Mouse (Mus musculus) urinary bladder, postnatal 14 days (tissue): ENCODE results near the gene Cnn1.
A peak's percentile ranks its signal among the peaks of the same experiment; 100 is the strongest.

Experiments used
- DNase-seq: peaks from one replicate; pipeline ENCODE4 v3.0.0; 2021; ENCODE audit warnings: low spot score

The Cnn1 gene

DNA sequence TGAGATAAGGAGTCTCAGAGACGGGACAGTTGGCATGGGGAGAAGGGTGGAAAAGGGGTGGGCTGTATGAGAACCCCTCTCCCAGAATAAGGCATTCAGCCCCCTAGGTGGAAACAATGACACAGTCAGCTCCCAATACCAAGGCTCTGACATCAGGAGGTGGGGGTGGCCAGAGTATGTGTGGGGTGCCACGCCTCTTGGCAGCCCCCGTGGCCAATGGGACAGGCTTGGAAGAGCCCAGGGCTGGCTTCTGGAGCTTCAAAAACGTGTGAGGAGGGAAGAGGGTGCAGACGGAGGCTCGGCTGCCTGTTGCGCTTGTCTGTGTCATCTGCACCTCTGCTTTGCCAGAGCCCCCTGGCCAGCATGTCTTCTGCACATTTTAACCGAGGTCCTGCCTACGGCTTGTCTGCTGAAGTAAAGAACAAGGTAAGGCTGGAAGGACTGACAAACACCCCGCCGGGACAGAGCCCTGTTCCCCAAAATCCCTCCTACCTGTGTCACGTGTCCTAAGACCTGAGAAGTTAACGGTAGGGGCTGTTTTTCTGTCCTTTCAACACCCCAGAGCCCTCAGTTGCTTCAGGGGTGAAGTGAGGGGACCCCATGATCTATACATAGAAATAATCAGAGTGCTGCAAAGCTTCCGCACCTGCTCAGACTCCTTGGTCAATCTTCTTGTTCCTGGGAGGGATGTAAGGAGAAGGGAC lies at the start of gene Cnn1:
Cnn1 (plus strand) TSS at position 224 of the 704 bp plus-strand sequence.
- peak; percentile 45 for DNase-seq

DNA sequence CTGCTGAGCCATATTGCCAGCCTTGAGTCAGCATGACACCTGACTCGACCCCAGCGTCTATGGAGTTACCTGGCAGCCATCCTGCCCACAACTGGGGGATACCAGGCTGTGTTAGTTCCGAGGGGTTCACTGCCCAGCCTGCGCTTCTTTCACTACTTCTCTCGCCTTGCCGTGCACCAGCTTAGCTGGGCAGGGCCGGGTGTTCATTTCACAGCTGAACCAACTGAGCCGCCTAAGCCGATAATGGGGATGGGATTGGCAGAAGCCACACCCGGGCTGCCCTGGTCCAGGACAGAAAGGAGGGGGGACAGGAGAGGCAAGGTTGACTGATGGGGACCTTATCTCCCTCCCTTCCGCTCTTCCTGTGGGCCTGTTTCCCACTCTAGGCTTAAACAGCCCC lies 49.7 kb upstream of the Cnn1 start:
- no peak for DNase-seq

DNA sequence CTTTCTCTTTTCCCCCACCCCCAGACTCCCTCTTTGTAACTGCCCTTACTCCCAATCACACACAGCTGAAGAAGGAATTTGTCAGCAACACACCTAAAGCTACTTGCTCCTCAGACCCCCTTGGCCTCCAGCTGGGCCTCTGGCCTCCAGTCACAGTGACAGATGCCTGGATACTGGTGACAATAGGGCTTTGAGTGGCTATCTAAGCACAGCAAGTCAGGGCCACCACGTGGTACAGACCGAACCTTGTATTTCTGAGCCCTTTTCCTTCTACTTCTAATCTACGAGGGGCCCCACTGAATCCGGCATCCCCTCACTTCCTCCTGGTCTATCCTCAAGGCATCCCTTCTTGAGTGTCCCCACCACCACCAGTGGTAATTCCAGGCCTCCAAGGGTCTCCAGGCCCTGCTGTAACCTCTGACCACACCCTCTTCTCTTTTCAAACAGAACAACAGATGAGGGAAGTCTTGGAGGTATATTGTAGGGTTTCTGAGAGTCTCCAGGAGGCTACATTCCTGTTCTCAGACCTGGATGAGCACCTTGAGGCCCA lies 49.2 kb upstream of the Cnn1 start:
- DNase-seq = no peak

DNA sequence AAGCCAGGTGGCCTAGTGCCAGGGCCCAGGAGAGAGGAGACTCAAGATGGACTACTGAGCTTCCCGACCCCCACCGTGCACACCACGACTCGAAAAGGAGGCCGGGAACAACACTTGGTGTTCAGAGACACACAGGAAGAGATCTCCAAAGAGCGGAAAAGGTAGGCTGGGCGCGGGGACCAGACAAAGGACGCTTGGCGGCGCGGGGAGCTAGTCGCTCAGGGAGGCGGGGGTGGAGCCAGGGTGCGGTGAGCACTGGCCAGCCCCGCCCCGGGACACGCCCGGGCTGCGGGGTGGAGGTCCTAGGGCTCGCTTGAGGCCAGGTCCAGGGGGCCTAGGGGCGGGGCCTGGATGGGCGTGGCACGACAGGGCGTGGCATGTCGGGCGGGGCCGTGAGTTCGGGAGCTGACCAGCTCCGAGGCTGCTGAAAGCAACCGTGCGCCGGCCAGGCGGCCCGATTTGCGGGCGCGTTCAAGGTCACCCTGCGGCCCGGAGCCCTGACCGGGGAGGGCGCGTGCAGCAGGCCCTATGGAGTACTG lies 48.6 kb upstream of the Cnn1 start:
- peak; percentile 34 for DNase-seq

DNA sequence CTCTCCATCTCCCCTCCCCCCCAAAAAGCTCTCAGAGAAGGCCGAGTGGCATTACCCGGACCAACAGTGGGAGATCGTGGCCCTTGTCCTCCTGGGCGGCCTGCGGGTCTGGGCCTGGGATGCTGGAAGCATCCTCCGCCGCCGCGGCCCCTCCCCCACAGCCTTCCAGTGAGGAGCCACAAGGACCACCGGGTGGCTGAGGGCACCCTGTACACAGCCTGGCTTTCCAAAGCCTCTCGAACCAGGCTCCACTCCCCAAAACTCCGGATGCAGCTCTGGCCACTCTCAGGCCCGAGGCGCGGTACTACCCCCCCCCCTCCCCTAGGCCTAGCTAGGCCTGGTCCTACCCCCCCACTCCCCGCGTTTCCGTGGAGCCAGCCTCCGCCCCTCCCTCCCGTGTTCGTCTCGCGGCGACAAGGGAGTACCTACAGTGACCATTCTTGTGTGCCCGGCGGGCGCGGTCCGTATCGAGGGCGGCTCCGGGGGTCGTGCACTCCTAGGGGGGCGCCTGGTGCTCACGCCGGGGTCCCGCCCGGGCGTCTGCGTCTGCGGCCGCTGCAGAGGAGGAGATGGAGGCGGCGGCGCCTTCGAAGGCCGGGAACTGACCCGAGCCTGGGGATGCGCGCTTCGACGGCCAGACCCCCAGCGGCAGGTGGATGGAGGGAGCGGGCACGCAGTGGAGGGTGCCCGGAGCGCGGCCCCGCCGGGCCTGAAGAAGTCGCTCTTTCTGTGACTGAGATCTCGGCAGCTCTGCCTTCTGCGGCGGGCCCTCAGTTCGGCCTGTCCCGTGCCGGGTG lies 47.7 kb upstream of the Cnn1 start:
- no peak for DNase-seq

DNA sequence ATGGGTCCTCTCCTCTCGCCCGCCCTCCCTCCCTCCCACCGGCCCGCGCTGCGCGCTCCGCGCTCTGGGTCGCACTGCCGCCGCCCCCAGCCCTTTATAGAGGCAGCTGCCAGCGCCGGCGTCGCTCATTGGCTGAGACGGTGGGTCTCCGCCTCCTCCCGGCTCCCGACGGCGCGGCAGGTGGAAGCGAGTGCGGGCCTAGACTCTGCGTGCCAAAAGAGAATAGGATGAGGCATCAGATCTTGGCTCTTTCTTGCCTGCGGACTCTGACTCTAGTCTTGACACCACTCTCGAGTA lies 47.1 kb upstream of the Cnn1 start, which contains the start of gene Elavl3:
Elavl3 (minus strand) TSS at position 66 of the 297 bp plus-strand sequence.
- no peak for DNase-seq

DNA sequence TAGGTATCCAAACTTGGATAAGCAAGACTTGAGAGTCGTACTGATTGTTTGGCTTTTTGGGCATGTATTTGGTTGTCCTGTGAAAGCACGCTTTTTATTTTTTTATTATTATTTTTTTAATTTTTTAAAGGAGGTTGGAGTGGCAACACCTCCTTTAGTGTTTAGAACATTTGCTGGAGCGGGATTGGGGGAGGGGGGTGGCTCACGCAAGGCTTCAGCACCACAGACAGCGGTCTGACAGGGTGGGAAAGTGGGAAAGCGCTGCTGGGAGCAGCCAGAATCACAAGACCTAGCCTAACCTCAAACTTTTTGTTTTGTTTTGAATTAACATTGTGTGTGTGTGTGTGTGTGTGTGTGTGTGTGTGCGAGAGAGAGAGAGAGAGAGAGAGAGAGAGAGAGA lies 45.4 kb upstream of the Cnn1 start:
- no peak for DNase-seq

DNA sequence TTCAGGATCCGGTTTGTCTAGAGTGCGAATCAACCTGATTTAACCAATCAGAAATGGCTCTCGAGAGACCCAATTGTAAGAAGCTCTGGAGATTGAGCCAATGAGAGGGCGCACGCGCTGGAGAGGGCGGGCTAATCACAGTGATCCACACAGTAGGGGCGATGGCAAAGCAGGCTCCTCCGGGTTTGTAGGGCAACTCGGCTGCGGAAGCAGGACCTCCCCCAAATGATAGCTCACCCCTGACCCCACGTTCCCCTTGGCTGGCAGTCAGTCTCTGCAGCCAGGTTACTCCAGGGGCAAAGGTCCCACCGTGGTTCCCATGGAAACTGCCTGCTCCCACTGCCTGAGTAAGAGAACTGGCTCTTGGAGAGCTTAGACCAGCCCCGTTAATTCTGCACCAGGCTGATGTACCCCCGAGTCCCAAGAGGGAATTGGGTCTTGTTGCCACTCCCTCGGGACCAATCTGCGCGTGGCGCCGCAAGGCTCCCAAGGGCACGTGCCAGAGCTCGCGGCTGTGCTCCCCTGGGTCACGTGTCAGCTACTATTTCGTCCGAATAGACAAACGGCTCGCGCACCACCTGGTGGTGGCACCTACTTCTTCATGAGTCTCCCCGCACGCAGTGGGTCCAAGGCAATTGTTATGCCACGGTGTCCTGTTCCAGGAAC lies 44.5 kb upstream of the Cnn1 start:
- DNase-seq = peak; percentile 63

DNA sequence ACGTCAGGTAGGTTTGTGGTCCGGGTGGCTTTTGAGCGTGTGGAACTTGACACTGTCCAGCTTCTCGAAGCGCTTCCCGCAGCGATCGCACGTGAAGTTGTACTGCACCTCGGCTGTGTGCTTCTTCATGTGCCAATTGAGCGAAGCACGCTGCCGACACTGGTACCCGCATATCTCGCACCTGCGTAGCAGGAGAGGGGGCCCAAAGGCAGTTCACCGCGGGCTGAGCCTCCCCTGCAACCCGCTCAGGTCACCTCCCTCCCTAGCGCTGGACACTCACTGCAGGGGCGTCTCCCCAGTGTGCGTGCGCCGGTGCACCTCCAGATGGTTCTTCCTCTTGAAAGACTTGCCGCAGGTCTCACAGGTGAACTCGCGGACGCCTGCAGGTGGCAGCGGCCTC lies 43.3 kb upstream of the Cnn1 start:
- no peak for DNase-seq

DNA sequence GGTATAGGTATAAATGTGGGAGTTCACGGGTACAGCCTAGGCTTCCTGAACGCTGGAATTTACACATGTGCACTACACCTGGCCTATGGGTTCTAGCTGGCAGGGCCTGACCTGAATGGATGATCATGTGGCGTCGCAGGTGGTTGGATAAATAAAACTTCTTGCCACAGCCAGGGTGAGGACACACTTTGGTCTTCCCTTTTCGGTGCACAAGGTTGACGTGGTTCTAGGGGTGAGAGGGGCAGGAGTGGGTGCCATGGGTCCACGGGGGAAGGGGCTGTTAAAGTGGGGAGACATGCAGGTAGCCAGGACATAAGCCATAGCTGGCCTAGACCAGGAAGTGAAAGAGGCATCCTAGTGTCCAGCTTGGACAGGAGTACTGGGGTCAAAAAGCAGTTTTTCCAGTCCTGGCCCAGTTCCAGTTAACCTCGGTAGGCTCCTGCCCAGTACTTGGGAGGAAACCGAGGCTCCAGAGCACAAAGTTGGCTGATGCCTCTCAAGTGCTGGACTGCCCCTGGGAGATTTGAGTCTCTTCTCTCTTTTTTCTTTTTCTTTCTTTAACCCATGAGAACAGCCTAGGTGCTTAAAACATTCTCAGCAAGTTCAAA lies 42.6 kb upstream of the Cnn1 start:
- no peak for DNase-seq

DNA sequence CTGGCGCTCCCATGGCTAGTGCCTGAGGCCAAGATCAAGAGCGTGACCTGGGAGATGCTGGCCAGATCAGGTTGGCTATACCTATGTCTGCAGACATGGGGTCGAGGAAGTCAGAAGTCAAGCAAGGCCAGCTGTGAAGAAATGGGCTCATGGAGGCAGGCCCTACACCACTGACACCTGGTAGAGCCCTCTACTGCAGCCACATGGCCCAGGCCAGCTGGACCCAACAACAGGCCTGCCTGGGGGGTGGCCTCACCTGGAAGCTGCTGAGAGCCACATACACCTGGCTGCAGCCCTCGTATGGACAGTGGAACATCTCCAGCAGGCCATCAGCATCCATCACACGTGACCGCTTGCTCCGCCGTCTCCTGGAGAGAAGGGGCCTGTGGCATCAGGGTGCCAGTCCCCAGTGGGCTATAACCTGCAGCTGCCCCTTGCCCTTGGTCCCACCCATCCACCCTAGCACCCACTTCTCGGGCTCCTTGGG lies 41.9 kb upstream of the Cnn1 start:
- no peak for DNase-seq

DNA sequence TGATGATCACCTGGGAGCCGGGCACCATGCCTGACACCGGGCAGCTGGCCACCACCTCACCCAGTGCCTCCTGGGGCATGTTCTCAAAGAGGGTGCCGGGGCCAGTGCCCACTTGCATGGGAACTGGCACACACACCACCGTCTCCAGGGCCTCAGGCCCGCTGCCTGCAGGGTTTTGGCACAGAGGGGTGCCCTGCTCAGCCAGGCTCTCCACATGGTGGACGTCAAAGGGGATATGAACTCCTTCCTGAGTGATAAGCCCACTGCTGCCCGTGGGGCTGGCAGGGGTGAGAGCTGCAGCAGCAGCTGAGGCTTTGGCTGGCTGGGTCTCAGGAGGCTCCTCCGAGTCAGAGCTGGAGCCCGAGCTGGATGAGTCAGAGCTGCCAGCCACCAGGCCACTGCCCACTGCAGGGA lies 41.0 kb upstream of the Cnn1 start:
- no peak for DNase-seq

DNA sequence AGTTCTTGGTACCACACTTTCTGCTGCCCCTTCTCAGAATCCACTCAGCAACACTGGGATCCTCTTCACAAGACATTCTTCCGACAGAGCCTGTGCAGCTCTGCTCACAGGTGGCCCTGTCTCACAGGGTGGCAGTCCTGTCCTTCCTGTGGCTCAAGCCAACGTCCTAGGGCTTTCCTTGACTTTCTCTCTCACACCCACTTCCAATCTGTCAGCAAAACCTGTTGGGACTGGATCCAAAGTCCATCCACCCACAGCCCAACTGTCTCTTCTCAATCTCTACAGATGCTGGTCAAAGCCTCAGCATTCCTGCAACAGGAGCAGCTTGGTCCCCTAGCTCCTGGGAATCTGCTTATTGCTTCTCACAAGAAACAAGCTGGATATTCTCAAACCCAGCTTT lies 37.7 kb upstream of the Cnn1 start:
- DNase-seq = no peak

DNA sequence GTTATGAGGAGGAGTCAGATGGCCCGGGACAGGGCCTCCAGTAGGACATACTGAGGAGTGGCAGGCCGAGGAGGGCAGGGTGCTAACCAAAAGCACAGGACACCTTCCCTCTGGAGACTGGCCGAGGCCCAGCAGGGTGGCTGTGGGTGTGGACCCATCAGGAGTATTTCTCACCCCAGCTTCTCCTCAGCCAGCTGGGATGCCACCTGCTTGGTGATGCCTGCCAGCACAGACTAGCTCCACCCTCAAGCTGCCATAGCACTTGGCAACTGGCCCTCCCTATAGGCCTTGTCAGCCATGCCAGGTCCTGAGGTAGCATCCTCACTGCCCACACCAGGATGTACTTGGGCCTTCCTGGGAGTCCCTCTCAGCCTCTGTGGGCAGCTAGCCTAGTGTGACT lies 34.7 kb upstream of the Cnn1 start:
- no peak for DNase-seq

DNA sequence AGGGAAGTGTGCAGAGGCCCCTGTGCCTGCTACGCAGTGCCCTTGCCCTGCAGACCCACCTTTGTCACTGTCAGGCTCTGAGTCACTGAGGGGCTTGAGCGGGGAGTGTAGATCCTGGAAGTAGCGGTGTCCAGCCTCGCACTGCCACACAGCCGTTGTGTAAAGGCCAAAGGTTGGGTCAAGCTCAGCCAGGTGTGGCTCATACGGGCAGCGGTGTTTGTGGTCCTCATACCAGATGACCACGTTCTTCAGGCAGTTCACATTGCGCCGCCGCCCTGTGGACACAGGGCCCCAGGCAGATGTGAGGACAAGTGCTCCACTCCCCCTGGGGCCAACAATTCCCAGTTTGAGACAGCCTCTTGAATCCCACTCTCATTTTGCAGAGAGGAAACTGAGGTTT lies 33.4 kb upstream of the Cnn1 start:
- DNase-seq = no peak

DNA sequence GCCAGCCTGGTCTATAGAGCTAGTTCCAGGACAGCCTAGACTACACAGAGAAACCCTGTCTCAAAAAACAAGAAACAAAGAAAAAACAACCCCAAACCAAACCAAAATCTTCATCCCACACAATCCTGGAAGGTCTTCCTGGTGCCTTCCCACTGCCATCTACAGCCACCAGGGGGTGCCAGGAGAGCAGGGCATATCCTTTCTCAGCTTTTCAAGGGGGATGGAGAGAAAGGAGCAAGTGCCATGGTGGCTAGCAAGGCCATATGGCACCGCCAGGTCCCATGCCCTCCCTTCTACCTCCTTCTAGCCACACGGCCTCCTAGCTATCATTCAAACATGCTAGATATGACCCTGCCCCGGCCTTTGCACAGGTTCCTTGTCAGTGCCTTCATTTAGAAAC lies 32.6 kb upstream of the Cnn1 start:
- peak; percentile 67 for DNase-seq

DNA sequence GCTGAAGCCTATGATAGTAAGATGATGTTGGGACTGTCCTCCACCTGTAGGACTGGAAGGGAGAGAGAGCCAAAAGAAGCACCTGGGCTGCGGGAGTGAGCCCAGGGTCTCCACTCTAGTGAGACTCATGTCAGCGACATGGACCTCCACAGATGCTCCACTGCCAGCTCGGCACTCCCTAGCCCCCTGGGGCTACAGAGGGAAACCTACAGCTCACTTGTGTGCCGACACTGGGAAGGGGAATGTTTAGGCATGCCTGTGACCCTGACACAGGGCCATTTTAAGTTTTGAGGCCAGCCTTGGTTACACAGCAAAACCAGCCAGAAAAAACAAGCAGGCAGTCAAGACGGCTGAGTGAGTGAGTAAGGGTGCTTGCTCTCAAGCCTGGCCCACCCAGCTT lies 31.8 kb upstream of the Cnn1 start:
- no peak for DNase-seq

DNA sequence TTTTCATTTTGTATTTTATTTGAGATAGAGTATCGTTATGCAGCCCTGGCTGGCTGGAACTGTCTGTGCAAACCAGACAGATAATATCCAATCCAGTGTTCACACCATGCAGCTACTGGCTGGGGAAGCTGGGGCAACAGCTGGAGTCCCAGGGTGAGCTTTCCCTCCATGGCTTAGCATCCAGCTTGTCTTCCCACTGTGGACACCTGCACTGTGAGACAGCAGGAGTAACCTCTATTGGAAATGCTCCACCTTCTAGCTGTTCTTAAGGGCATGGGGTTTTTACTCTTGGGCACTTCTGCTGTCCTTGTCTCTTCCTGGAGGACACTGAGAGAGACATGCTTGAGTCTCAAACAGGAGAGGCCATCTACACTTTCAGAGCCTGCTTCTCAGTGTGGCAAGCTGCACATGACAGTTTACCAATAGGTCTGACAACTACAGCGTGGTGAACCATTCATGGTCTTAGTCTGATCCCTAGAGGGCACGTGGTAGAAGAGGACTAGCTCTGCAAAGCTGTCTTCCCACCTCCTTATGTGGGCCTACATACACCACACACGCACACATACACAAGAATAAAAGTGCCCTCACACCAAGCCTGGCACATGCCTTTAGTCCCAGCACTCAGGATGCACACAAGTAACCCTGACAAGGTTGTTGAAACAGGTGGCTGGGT lies 29.0 kb upstream of the Cnn1 start:
- DNase-seq = no peak

DNA sequence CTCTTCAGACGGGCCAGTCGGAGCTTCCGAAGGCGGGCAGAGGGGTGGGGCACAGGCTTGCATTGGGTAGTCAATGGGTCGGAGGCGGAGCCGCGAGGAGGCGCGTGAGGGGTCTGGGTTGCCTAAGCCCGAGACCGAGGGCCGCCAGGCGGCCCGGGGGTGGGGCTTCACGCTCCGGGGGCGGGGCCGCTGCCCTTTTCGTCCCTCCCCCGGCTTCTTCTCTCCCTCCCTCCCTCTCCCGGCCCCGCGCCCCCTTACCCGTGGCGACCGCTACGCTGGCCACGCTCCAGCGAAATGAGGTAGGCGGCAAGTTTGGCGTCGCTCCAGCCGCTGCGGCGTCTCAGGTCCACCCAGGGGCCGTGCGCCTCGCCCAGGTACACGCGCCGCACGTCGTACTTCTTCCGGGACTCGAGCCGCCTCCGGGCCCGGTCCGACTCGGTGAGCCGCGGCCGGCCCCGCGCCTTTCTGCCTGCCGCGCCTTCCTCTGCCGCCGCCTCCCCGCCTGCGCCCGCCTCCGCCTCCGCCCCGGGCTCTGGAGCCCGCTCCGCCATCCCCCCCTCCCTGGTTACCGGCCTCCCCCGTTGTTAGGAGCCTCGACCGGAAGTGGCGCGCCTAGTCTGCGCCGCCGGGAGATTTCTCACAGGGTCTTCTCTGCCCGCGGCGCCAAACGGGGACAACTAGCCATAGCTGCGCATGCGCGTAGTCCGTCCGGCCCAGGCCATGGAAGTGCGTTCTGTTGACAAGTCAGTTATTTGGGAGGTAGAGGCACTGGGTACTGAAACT lies 28.0 kb upstream of the Cnn1 start, which contains the start of the genes Gm49318 and Zfp653:
Gm49318 (minus strand) TSS at position 469 of the 783 bp plus-strand sequence.
Zfp653 (minus strand) TSS at position 586 of the 783 bp plus-strand sequence.
- peak; percentile 98 for DNase-seq

DNA sequence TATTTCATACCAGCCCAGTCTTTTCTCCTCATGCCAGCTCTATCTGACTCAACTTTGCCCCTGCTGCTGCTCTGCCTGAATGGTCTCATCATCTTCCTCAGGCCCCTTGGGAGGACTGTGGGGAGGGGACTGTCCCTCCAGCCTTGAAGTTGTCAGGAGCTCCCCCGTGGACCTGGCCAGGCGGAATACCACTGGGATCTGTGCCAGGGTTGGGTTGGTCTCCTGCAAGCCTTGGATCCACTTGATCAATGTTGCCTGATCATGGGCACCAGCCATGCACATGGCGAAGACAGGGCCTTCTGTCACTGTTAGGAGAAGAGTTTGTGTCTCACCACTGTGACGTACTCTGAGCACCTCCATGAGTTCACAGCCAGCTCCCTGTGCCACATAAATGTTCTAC lies 26.7 kb upstream of the Cnn1 start:
- no peak for DNase-seq
